Mouse (Mus musculus) MEL (cell line): ENCODE measurements around the gene Slc9a5. TPM values are rescaled to one million over a fixed set of nuclear protein-coding genes. Genes with fewer than 3 reads are reported as not detected.

Experiments
- DNase-seq: peaks from one replicate; pipeline ENCODE4 v3.0.0; 2011; ENCODE audit warnings: low read depth, low spot score
- H3K27ac ChIP-seq: 2 replicates; pipeline ENCODE4 v1.5.1; 2012; ENCODE audit warnings: low read depth, mild to moderate bottlenecking, control low read depth, low read length, moderate library complexity; ENCODE audit not compliant: control insufficient read depth
- H3K27me3 ChIP-seq, 2 experiments: fragments of 150-350 bp in 1 of 2; sonication (generic) in 1 of 2; 2 replicates each; pipeline ENCODE4 v1.6.1; 2012; ENCODE audit warnings: low read length in 2 of 2, mild to moderate bottlenecking in 2 of 2, improper control_type of control experiment in 1 of 2, moderate library complexity in 1 of 2; ENCODE audit not compliant: insufficient read depth in 2 of 2, control insufficient read depth in 1 of 2
- H3K36me3 ChIP-seq, 2 experiments: 2 replicates each; pipeline ENCODE4 v1.6.1; 2012 to 2014; ENCODE audit warnings: low read length in 2 of 2, improper control_type of control experiment in 1 of 2, inconsistent platforms in 1 of 2, mild to moderate bottlenecking in 1 of 2; ENCODE audit not compliant: insufficient read depth in 2 of 2, control insufficient read depth in 1 of 2
- H3K4me1 ChIP-seq, 2 experiments: fragments of 150-350 bp in 1 of 2; sonication (generic) in 1 of 2; 2 replicates each; pipeline ENCODE4 v1.6.1; 2012; ENCODE audit warnings: low read length in 2 of 2, improper control_type of control experiment in 1 of 2, mild to moderate bottlenecking in 1 of 2; ENCODE audit not compliant: insufficient read depth in 2 of 2, control insufficient read depth in 1 of 2
- H3K4me3 ChIP-seq, 2 experiments: fragments of 150-350 bp in 1 of 2; sonication (generic) in 1 of 2; 2 replicates each; pipeline ENCODE4 v1.5.1; 2012; ENCODE audit warnings: low read depth in 2 of 2, low read length in 2 of 2, mild to moderate bottlenecking in 2 of 2, moderate library complexity in 2 of 2, control low read depth in 1 of 2, improper control_type of control experiment in 1 of 2; ENCODE audit not compliant: control insufficient read depth in 1 of 2, insufficient read depth in 1 of 2
- H3K79me2 ChIP-seq: 2 replicates; pipeline ENCODE4 v1.6.1; 2012; ENCODE audit warnings: mild to moderate bottlenecking, low read length, moderate library complexity; ENCODE audit not compliant: control insufficient read depth, poor library complexity, insufficient read depth
- H3K9ac ChIP-seq: 2 replicates; pipeline ENCODE4 v1.6.1; 2012; ENCODE audit warnings: low read depth, mild to moderate bottlenecking, control low read depth, low read length, moderate library complexity; ENCODE audit not compliant: control insufficient read depth, poor library complexity, severe bottlenecking
- H3K9me3 ChIP-seq: fragments of 150-350 bp; sonication (generic); replicated peaks from 2 replicates; pipeline ENCODE4 v1.6.1; 2012; ENCODE audit warnings: mild to moderate bottlenecking, low read length, improper control_type of control experiment, moderate library complexity; ENCODE audit not compliant: insufficient read depth
- CHD2 ChIP-seq: IDR thresholded peaks from 2 replicates; pipeline ENCODE4 v1.6.1; 2011; ENCODE audit warnings: low read length, improper control_type of control experiment
- E2F4 ChIP-seq: IDR thresholded peaks from 2 replicates; pipeline ENCODE4 v1.6.1; 2011; ENCODE audit warnings: low read depth, low read length, improper control_type of control experiment, borderline replicate concordance
- ETS1 ChIP-seq: IDR thresholded peaks from 2 replicates; pipeline ENCODE4 v1.6.1; 2012; ENCODE audit warnings: low read depth, mild to moderate bottlenecking, inconsistent platforms, low read length, improper control_type of control experiment, moderate library complexity
- GABPA ChIP-seq: IDR thresholded peaks from 2 replicates; pipeline ENCODE4 v1.6.1; 2012; ENCODE audit warnings: low read depth, mild to moderate bottlenecking, inconsistent platforms, low read length, improper control_type of control experiment, moderate library complexity
- GATA1 ChIP-seq: IDR thresholded peaks from 2 replicates; pipeline ENCODE4 v1.6.1; 2011; ENCODE audit warnings: low read depth, low read length, improper control_type of control experiment
- JUND ChIP-seq: IDR thresholded peaks from 2 replicates; pipeline ENCODE4 v1.6.1; 2011; ENCODE audit warnings: low read depth, mild to moderate bottlenecking, improper control_type of control experiment, low read length
- MXI1 ChIP-seq: IDR thresholded peaks from 2 replicates; pipeline ENCODE4 v1.6.1; 2011; ENCODE audit warnings: mild to moderate bottlenecking, low read depth, low read length, improper control_type of control experiment
- MYC ChIP-seq: IDR thresholded peaks from 2 replicates; pipeline ENCODE4 v1.6.1; 2011; ENCODE audit warnings: low read depth, mild to moderate bottlenecking, low read length, improper control_type of control experiment, moderate library complexity
- POLR2A ChIP-seq, 2 experiments: IDR thresholded peaks; 2 replicates each; pipeline ENCODE4 v1.6.1; 2011 to 2012; ENCODE audit warnings: low read length in 2 of 2, mild to moderate bottlenecking in 2 of 2, control low read depth in 1 of 2, improper control_type of control experiment in 1 of 2, low read depth in 1 of 2, moderate library complexity in 1 of 2; ENCODE audit not compliant: control insufficient read depth in 1 of 2, insufficient read depth in 1 of 2, poor library complexity in 1 of 2
- POLR2AphosphoS2 ChIP-seq: IDR thresholded peaks from 2 replicates; pipeline ENCODE4 v1.6.1; 2011; ENCODE audit warnings: low read length, improper control_type of control experiment
- RAD21 ChIP-seq: IDR thresholded peaks from 2 replicates; pipeline ENCODE4 v1.6.1; 2011; ENCODE audit warnings: mild to moderate bottlenecking, low read depth, low read length, improper control_type of control experiment
- RCOR1 ChIP-seq: IDR thresholded peaks from 2 replicates; pipeline ENCODE4 v1.6.1; 2012; ENCODE audit warnings: low read depth, mild to moderate bottlenecking, inconsistent platforms, low read length, improper control_type of control experiment
- TBP ChIP-seq: IDR thresholded peaks from 2 replicates; pipeline ENCODE4 v1.8.0; 2011; ENCODE audit warnings: low read depth, low read length, improper control_type of control experiment
- TCF12 ChIP-seq: IDR thresholded peaks from 2 replicates; pipeline ENCODE4 v1.6.1; 2014; ENCODE audit warnings: low read depth, mild to moderate bottlenecking, inconsistent platforms, low read length, improper control_type of control experiment, moderate library complexity
- UBTF ChIP-seq: IDR thresholded peaks from 2 replicates; pipeline ENCODE4 v1.6.1; 2012; ENCODE audit warnings: low read depth, mild to moderate bottlenecking, inconsistent platforms, low read length, improper control_type of control experiment, moderate library complexity, borderline replicate concordance; ENCODE audit not compliant: insufficient read depth
- USF1 ChIP-seq: IDR thresholded peaks from 2 replicates; pipeline ENCODE4 v1.6.1; 2014; ENCODE audit warnings: low read depth, mild to moderate bottlenecking, inconsistent platforms, low read length, improper control_type of control experiment, moderate library complexity
- ZC3H11A ChIP-seq: IDR thresholded peaks from 2 replicates; pipeline ENCODE4 v1.6.1; 2012; ENCODE audit warnings: low read depth, mild to moderate bottlenecking, inconsistent platforms, low read length, improper control_type of control experiment
- polyA plus RNA-seq, 2 experiments: library from polyadenylated mRNA; stranded (reverse) in 1 of 2; unstranded in 1 of 2; fragments of >175 nt in 1 of 2; fragments of >200 nt in 1 of 2; gene quantifications; 2 replicates each; pipeline versions ENCODE4 v1.2.1 to v1.2.4; 2012; ENCODE audit warnings: low replicate concordance in 2 of 2, low read depth in 1 of 2; ENCODE audit not compliant: insufficient read length in 2 of 2, insufficient read depth in 1 of 2, missing spikeins in 1 of 2
- total RNA-seq: library from RNA; depleted of rRNA; stranded (reverse); fragments of 300-350 nt; gene quantifications from 2 replicates; pipeline ENCODE4 v1.2.3, GENCODE M21; 2012

Slc9a5 gene
- total and polyA plus RNA-seq, 3 experiments, result 0.12 to 1.9 TPM; not detected in 1

DNA sequence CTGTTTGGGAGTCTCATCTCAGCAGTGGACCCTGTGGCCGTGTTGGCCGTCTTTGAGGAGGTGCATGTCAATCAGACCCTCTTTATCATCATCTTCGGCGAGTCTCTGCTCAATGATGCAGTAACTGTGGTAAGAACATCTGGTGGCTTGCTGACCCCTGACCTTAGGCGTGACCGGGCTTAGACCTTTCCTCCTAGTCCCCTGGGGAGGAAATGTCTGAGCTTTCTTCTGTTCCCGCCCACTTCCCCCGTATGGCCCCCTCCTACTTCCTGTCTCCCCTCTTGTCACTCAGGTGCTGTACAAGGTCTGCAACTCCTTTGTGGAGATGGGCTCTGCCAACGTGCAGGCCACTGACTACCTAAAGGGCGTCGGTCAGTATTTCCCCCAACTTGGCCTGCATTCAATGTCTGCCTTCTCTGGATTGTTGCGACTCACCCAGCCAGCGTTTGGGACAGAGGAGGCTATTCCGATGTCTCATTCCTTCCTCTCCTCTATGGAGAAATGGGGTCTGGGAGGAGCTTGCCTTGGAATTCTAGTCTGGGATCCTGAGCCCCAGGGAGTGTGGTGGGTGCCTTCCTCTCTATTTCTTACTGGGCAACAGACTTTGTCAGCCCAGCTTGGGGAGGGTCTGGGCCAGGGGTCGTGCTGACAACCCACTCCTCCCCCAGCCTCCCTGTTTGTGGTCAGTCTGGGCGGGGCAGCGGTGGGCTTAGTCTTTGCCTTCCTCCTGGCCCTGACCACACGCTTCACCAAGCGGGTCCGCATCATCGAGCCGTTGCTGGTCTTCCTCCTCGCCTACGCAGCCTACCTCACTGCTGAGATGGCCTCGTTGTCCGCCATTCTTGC, 6.8 kb downstream of the Slc9a5 start:
- H3K9ac ChIP-seq, result no peak overlapping the region
- H3K27ac ChIP-seq, result no peak overlapping the region
- H3K4me3 ChIP-seq, result no peak overlapping the region
- no peaks in the 10 kb centered on the region for H3K9me3 ChIP-seq
- H3K4me1 ChIP-seq, result no peaks in the 10 kb centered on the region
- DNase-seq, result no peak
- H3K36me3 ChIP-seq, result no peaks in the 10 kb centered on the region
- 0 out of 4 replicates have a peak, but pooled peaks cover 0 to under 1% of the 10 kb centered on the region in 2 experiments for H3K27me3 ChIP-seq
- H3K79me2 ChIP-seq, result no peaks in the 10 kb centered on the region
- TF ChIP-seq ETS1, result no peak
- TF ChIP-seq CHD2, result no peak
- TF ChIP-seq GABPA, result no peak
- TF ChIP-seq POLR2A (IDR thresholded peaks at IDR 0.05; ENCODE audit: control insufficient read depth in 1 of 2, insufficient read depth in 1 of 2, low read depth in 1 of 2, low read length in 2 of 2, poor library complexity in 1 of 2), result no peak
- no peak for TF ChIP-seq RAD21
- no peak for TF ChIP-seq TCF12
- no peak for TF ChIP-seq POLR2AphosphoS2
- TF ChIP-seq RCOR1, result no peak
- TF ChIP-seq ZC3H11A, result no peak
- no peak for TF ChIP-seq MYC
- TF ChIP-seq USF1, result no peak
- no peak for TF ChIP-seq MXI1
- no peak for TF ChIP-seq GATA1
- no peak for TF ChIP-seq JUND
- TF ChIP-seq UBTF, result no peak

DNA sequence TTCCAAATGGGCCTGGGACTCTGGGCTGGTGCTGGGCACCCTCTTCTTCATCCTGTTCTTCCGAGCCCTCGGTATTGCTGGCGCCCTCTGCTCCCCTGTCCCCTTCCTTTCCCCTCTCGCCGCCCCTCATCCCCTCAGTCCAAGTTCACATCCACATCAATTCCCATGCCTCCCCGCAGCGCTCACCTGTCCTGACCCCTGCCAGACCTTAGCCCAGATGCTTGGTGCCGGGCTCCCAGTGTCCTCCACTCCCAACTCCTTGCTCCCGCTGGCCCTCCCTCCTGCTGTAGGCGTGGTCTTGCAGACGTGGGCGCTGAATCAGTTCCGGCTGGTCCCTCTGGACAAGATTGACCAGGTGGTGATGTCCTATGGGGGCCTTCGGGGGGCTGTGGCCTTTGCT, 8.0 kb downstream of the Slc9a5 start:
- Histone ChIP-seq H3K79me2 (no peaks in the 10 kb centered on the region), H3K4me1 (no peaks in the 10 kb centered on the region), H3K9ac (no peak overlapping the region), H3K9me3 (no peaks in the 10 kb centered on the region), H3K27me3 (no peaks in the 10 kb centered on the region), H3K27ac (no peak overlapping the region), H3K36me3 (no peaks in the 10 kb centered on the region), H3K4me3 (no peak overlapping the region)
- TF ChIP-seq MXI1 (no peak), E2F4 (no peak), POLR2AphosphoS2 (no peak), TBP (no peak)
- DNase-seq, result no peak
